Mouse (Mus musculus): ENCODE measurements around the gene Ccdc12.

The Ccdc12 gene

GRCm38 (mm10) chr9:110711532-110711931, 55.2 kb downstream of the Ccdc12 start:
- no peak for DNase-seq

GRCm38 (mm10) chr9:110711996-110712395, 55.7 kb downstream of the Ccdc12 start:
- DNase-seq: no peak

GRCm38 (mm10) chr9:110712545-110712944, 56.2 kb downstream of the Ccdc12 start:
- no peak for DNase-seq

- DNase-seq: no peak
These were observed 57.1 kb downstream of the Ccdc12 start for GRCm38 (mm10) chr9:110713389-110713788.

GRCm38 (mm10) chr9:110715426-110715825, 59.1 kb downstream of the Ccdc12 start:
- no peak for DNase-seq

- DNase-seq: peak in 1 of 2 experiments; percentile 66
These were observed 60.5 kb downstream of the Ccdc12 start for GRCm38 (mm10) chr9:110716775-110717174.

GRCm38 (mm10) chr9:110718071-110718470, 61.8 kb downstream of the Ccdc12 start:
- DNase-seq: no peak

GRCm38 (mm10) chr9:110718810-110719209, 62.5 kb downstream of the Ccdc12 start:
- no peak for DNase-seq

- no peak for DNase-seq
These were observed 63.7 kb downstream of the Ccdc12 start for GRCm38 (mm10) chr9:110719977-110720376.

GRCm38 (mm10) chr9:110722060-110722459, 65.8 kb downstream of the Ccdc12 start:
- DNase-seq: no peak

- no peak for DNase-seq
These were observed 69.4 kb downstream of the Ccdc12 start for GRCm38 (mm10) chr9:110725721-110726135.

- DNase-seq: no peak
These were observed 70.6 kb downstream of the Ccdc12 start for GRCm38 (mm10) chr9:110726867-110727266.

- DNase-seq: peak in 1 of 2 experiments; percentile 65
These were observed 73.5 kb downstream of the Ccdc12 start for GRCm38 (mm10) chr9:110729841-110730240.

- DNase-seq: no peak
These were observed 75.6 kb downstream of the Ccdc12 start for GRCm38 (mm10) chr9:110731859-110732258.

- DNase-seq: peak; percentile 86 to 91
These were observed 76.3 kb downstream of the Ccdc12 start for GRCm38 (mm10) chr9:110732623-110733022.

- DNase-seq: no peak
These were observed 76.8 kb downstream of the Ccdc12 start for GRCm38 (mm10) chr9:110733102-110733501.

- no peak for DNase-seq
These were observed 77.9 kb downstream of the Ccdc12 start for GRCm38 (mm10) chr9:110734154-110734553.

- no peak for DNase-seq
These were observed 80.1 kb downstream of the Ccdc12 start for GRCm38 (mm10) chr9:110736362-110736761.

GRCm38 (mm10) chr9:110738054-110738453, 81.8 kb downstream of the Ccdc12 start:
- no peak for DNase-seq

- DNase-seq: no peak
These were observed 83.7 kb downstream of the Ccdc12 start for GRCm38 (mm10) chr9:110739961-110740360.

GRCm38 (mm10) chr9:110741711-110742294, 85.5 kb downstream of the Ccdc12 start, which contains the start of gene Myl3:
TSS of gene Myl3 (plus strand) at chr9:110741861.
- DNase-seq: no peak

GRCm38 (mm10) chr9:110742295-110742950, 86.1 kb downstream of the Ccdc12 start:
- peak; percentile 49 to 74 for DNase-seq

- peak; percentile 39 to 62 for DNase-seq
These were observed 86.7 kb downstream of the Ccdc12 start for GRCm38 (mm10) chr9:110742951-110743455.

Measured in lung, postnatal 4 days (tissue).